Mouse (Mus musculus) limb, embryonic 14.5 days (tissue): Measurements from ENCODE around the gene Angptl2. TPM values are rescaled to one million over a fixed set of nuclear protein-coding genes. Genes with fewer than 3 reads are reported as not detected.
A peak's percentile ranks its signal among the peaks of the same experiment; 100 is the strongest.

Experiments used
- ATAC-seq: fragments of 200-750 bp; cut with Nextera tagmentation; 2 replicates; pipeline ENCODE4 v1.8.0; 2017; ENCODE audit warnings: low read depth, moderate number of reproducible peaks, moderate TSS enrichment; ENCODE audit not compliant: low FRiP score
- DNase-seq: peaks from one replicate; pipeline ENCODE4 v3.0.0-alpha.2; 2015; ENCODE audit warnings: low spot score
- H3K27ac ChIP-seq: fragments of 300-500 bp; sonication (generic); replicated peaks from 2 replicates; pipeline ENCODE4 v1.5.1; 2014; ENCODE audit warnings: low read depth, mild to moderate bottlenecking, low read length, moderate library complexity, mixed read lengths
- H3K27me3 ChIP-seq: fragments of 300-500 bp; sonication (generic); 2 replicates; pipeline ENCODE4 v1.6.1; 2014; ENCODE audit warnings: low read length, mixed read lengths; ENCODE audit not compliant: control insufficient read depth, insufficient read depth
- H3K36me3 ChIP-seq: fragments of 300-500 bp; sonication (generic); 2 replicates; pipeline ENCODE4 v1.6.1; 2014; ENCODE audit warnings: mild to moderate bottlenecking, low read length, moderate library complexity, mixed read lengths; ENCODE audit not compliant: control insufficient read depth, insufficient read depth
- H3K4me1 ChIP-seq: fragments of 300-500 bp; sonication (generic); 2 replicates; pipeline ENCODE4 v1.6.1; 2014; ENCODE audit warnings: antibody characterized with exemption, low read length, mixed read lengths; ENCODE audit not compliant: control insufficient read depth, insufficient read depth
- H3K4me2 ChIP-seq: fragments of 300-500 bp; sonication (generic); replicated peaks from 2 replicates; pipeline ENCODE4 v1.6.1; 2014; ENCODE audit warnings: low read depth, mild to moderate bottlenecking, low read length, moderate library complexity; ENCODE audit not compliant: severe bottlenecking
- H3K4me3 ChIP-seq: fragments of 300-500 bp; sonication (generic); replicated peaks from 2 replicates; pipeline ENCODE4 v1.5.1; 2014; ENCODE audit warnings: low read length
- H3K9ac ChIP-seq: fragments of 300-500 bp; sonication (generic); 2 replicates; pipeline ENCODE4 v1.6.1; 2014; ENCODE audit warnings: mild to moderate bottlenecking, low read depth, low read length, moderate library complexity; ENCODE audit not compliant: severe bottlenecking
- H3K9me3 ChIP-seq: fragments of 300-500 bp; sonication (generic); 2 replicates; pipeline ENCODE4 v1.6.1; 2016; ENCODE audit warnings: low read length; ENCODE audit not compliant: control insufficient read depth
- POLR2A ChIP-seq: fragments of 200-500 bp; IDR thresholded peaks from 2 replicates; pipeline ENCODE4 v1.8.0; 2012; ENCODE audit warnings: inconsistent platforms, mild to moderate bottlenecking, moderate library complexity, borderline replicate concordance; ENCODE audit not compliant: insufficient read depth, insufficient read length; ENCODE audit errors: extremely low read depth
- WGBS: fragments of 180-500 bp; shearing (Covaris S2); extraction: QIAGEN DNeasy Blood & Tissue Kit; methylation state at CpG from one replicate; pipeline ENCODE4 v1.1.7; 2014; 5-methylcytosine and 5-hydroxymethylcytosine counted together
- polyA plus RNA-seq, 2 experiments: library from polyadenylated mRNA; depleted of rRNA in 1 of 2; stranded (reverse) in 1 of 2; unstranded in 1 of 2; fragments of >200 nt; fragmentation: Nextera tagmentation in 1 of 2; extraction: Ambion mirVana in 1 of 2; gene quantifications; 2 replicates each; pipeline versions ENCODE4 v1.2.1 to v1.2.3; 2012 to 2014

The Angptl2 gene
- polyA plus RNA-seq, 2 experiments: 67.2 to 104 TPM

- no peaks in the 10 kb centered on the region for H3K9me3 ChIP-seq
- no peaks in the 10 kb centered on the region for H3K36me3 ChIP-seq
- no peak overlapping the region for H3K4me2 ChIP-seq
- WGBS: 88% methylated on average over 8 of the region's 8 CpGs
- ATAC-seq (no peak), DNase-seq (no peak)
- no peak overlapping the region for H3K9ac ChIP-seq
- peaks cover 6% of the 10 kb centered on the region for H3K4me1 ChIP-seq
- no peaks in the 10 kb centered on the region for H3K27me3 ChIP-seq
- H3K4me3 ChIP-seq: no peak overlapping the region
- no peak for TF ChIP-seq POLR2A
- H3K27ac ChIP-seq: no peak overlapping the region
Measured at GRCm38 (mm10) chr2:33260772-33261171, 44.9 kb downstream of the Angptl2 start.

- H3K9ac ChIP-seq: no peak overlapping the region
- 92% methylated on average over 3 of the region's 3 CpGs for WGBS
- no peak for DNase-seq
- no peak overlapping the region for H3K27ac ChIP-seq
- H3K4me2 ChIP-seq: no peak overlapping the region
- no peaks in the 10 kb centered on the region for H3K27me3 ChIP-seq
- no peak for ATAC-seq
- peaks cover 8% of the 10 kb centered on the region for H3K4me1 ChIP-seq
- no peak for TF ChIP-seq POLR2A
- H3K4me3 ChIP-seq: no peak overlapping the region
- no peaks in the 10 kb centered on the region for H3K36me3 ChIP-seq
- no peaks in the 10 kb centered on the region for H3K9me3 ChIP-seq
Measured at GRCm38 (mm10) chr2:33261475-33261874, 45.6 kb downstream of the Angptl2 start.

GRCm38 (mm10) chr2:33265793-33266192 is 49.9 kb downstream of the Angptl2 start:
- Histone ChIP-seq H3K27me3 (no peaks in the 10 kb centered on the region), H3K4me2 (no peak overlapping the region), H3K4me3 (no peak overlapping the region), H3K9me3 (no peaks in the 10 kb centered on the region), H3K4me1 (peaks cover 8% of the 10 kb centered on the region), H3K27ac (0 out of 2 replicates have a peak overlapping the region, but pooled peaks have one; percentile 41), H3K9ac (no peak overlapping the region), H3K36me3 (no peaks in the 10 kb centered on the region)
- DNase-seq: no peak
- 77% methylated on average over 3 of the region's 3 CpGs for WGBS
- ATAC-seq: no peak
- TF ChIP-seq POLR2A: no peak

GRCm38 (mm10) chr2:33267075-33267474 is 51.2 kb downstream of the Angptl2 start:
- TF ChIP-seq POLR2A: no peak
- Histone ChIP-seq H3K9ac (no peak overlapping the region), H3K4me3 (no peak overlapping the region), H3K4me2 (no peak overlapping the region), H3K27ac (no peak overlapping the region), H3K4me1 (peaks cover 8% of the 10 kb centered on the region), H3K9me3 (no peaks in the 10 kb centered on the region), H3K36me3 (no peaks in the 10 kb centered on the region), H3K27me3 (no peaks in the 10 kb centered on the region)
- DNase-seq (no peak), ATAC-seq (no peak)
- WGBS: 79% methylated on average over 1 of the region's 1 CpGs

- Histone ChIP-seq H3K9me3 (no peaks in the 10 kb centered on the region), H3K4me2 (no peak overlapping the region), H3K4me3 (no peak overlapping the region), H3K27me3 (no peaks in the 10 kb centered on the region), H3K9ac (no peak overlapping the region), H3K36me3 (no peaks in the 10 kb centered on the region), H3K4me1 (peaks cover 11% of the 10 kb centered on the region), H3K27ac (no peak overlapping the region)
- no peak for DNase-seq
- no peak for TF ChIP-seq POLR2A
- WGBS: 76% methylated on average over 6 of the region's 6 CpGs
- ATAC-seq: no peak
Measured at GRCm38 (mm10) chr2:33268384-33269131, 52.7 kb downstream of the Angptl2 start.
